Mouse (Mus musculus) midbrain, embryonic 12.5 days (tissue): ENCODE measurements around the gene Eif6. TPM values are rescaled to one million over a fixed set of nuclear protein-coding genes. Genes with fewer than 3 reads are reported as not detected.
A peak's percentile ranks its signal among the peaks of the same experiment; 100 is the strongest.

Experiments
- ATAC-seq: fragments of 200-750 bp; cut with Nextera tagmentation; 2 replicates; pipeline ENCODE4 v1.8.0; 2017; ENCODE audit warnings: low read depth, moderate TSS enrichment, moderate library complexity; ENCODE audit not compliant: low FRiP score
- H3K27ac ChIP-seq: fragments of 300-500 bp; sonication (generic); replicated peaks from 2 replicates; pipeline ENCODE4 v1.5.1; 2016; ENCODE audit warnings: mild to moderate bottlenecking
- H3K27me3 ChIP-seq: fragments of 300-500 bp; sonication (generic); 2 replicates; pipeline ENCODE4 v1.6.1; 2016; ENCODE audit warnings: mild to moderate bottlenecking
- H3K36me3 ChIP-seq: fragments of 300-500 bp; sonication (generic); 2 replicates; pipeline ENCODE4 v1.6.1; 2016
- H3K4me1 ChIP-seq: fragments of 300-500 bp; sonication (generic); 2 replicates; pipeline ENCODE4 v1.6.1; 2016
- H3K4me2 ChIP-seq: fragments of 300-500 bp; sonication (generic); replicated peaks from 2 replicates; pipeline ENCODE4 v1.6.1; 2016; ENCODE audit warnings: mild to moderate bottlenecking, moderate library complexity
- H3K4me3 ChIP-seq: fragments of 300-500 bp; sonication (generic); 2 replicates; pipeline ENCODE4 v1.5.1; 2016; ENCODE audit warnings: mild to moderate bottlenecking
- H3K9ac ChIP-seq: fragments of 300-500 bp; sonication (generic); replicated peaks from 2 replicates; pipeline ENCODE4 v1.6.1; 2016; ENCODE audit warnings: mild to moderate bottlenecking, moderate library complexity
- H3K9me3 ChIP-seq: fragments of 300-500 bp; sonication (generic); 2 replicates; pipeline ENCODE4 v1.6.1; 2016; ENCODE audit warnings: mild to moderate bottlenecking
- WGBS: fragments of 180-500 bp; shearing (Covaris S2); methylation state at CpG from one replicate; pipeline ENCODE4 v1.1.7; 2016; 5-methylcytosine and 5-hydroxymethylcytosine counted together
- polyA plus RNA-seq: library from polyadenylated mRNA; unstranded; fragments of >200 nt; fragmentation: Nextera tagmentation; extraction: Ambion mirVana; gene quantifications from 2 replicates; pipeline ENCODE4 v1.2.1, GENCODE M21; 2016

Eif6 gene
- polyA plus RNA-seq, 1 experiment from 2014 or later: 179 TPM

GRCm38 (mm10) chr2:155779066-155779465 lies 47.7 kb downstream of the Eif6 start:
- Histone ChIP-seq H3K4me2 (no peak overlapping the region), H3K4me1 (peaks cover 14% of the 10 kb centered on the region), H3K9me3 (no peaks in the 10 kb centered on the region), H3K9ac (no peak overlapping the region), H3K27ac (no peak overlapping the region), H3K4me3 (no peak overlapping the region), H3K36me3 (no peaks in the 10 kb centered on the region), H3K27me3 (peaks cover 33% of the 10 kb centered on the region)
- 71% methylated on average over 6 of the region's 7 CpGs for WGBS
- no peak for ATAC-seq

- no peak for ATAC-seq
- Histone ChIP-seq H3K36me3 (no peaks in the 10 kb centered on the region), H3K9me3 (no peaks in the 10 kb centered on the region), H3K4me2 (no peak overlapping the region), H3K9ac (no peak overlapping the region), H3K4me1 (peaks cover 14% of the 10 kb centered on the region), H3K27me3 (peaks cover 44% of the 10 kb centered on the region), H3K4me3 (no peak overlapping the region), H3K27ac (no peak overlapping the region)
- WGBS: 75% methylated on average over 6 of the region's 6 CpGs
Observed at GRCm38 (mm10) chr2:155778004-155778403, 48.7 kb downstream of the Eif6 start.

- Histone ChIP-seq H3K27ac (no peak overlapping the region), H3K4me3 (no peak overlapping the region), H3K4me2 (no peak overlapping the region), H3K9ac (no peak overlapping the region), H3K27me3 (peaks cover 47% of the 10 kb centered on the region), H3K4me1 (peaks cover 14% of the 10 kb centered on the region), H3K36me3 (no peaks in the 10 kb centered on the region), H3K9me3 (no peaks in the 10 kb centered on the region)
- 74% methylated on average over 4 of the region's 4 CpGs for WGBS
- ATAC-seq: no peak
Observed at GRCm38 (mm10) chr2:155777688-155777985, 49.1 kb downstream of the Eif6 start.

DNA sequence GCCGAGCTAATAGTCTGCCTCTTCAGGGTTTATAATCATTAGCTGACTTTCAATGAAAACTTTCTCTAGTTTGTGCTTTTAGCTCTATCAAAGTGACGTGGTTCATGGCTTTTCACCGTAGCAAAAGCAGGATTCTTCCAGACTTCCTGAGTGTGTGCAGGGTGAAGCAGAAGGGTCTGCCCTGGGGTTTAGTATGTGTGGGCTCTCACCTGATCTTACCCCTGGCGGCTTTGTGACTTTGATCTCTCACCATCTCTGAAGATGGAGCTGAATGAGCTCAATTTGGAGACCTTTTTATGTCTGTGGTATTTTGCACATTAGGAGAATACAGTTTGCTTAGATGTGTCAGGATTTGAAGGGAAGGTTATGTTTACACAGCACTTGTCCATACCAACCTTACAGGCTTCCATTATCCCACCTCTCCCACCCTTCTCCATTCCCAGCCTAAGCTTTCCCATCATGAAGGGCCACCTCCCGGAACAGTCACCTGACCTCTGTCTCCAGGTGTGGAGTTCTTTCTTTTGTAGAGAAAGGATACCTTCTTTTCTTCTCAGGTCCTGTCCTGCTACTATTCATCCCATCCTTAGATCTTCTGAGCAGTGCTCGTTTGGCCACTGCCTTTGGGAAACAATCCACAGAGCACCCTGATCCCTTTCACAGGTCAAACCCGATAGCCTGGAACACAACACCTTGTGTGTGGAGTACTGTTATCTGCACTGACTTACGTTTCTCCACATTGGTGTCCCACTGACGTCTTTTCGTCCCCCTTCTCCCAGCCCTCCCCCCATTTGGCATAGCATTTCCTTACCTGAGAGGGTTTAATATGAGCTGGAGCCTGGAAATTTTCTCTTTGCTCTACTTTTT lies 49.7 kb downstream of the Eif6 start:
- no peaks in the 10 kb centered on the region for H3K9me3 ChIP-seq
- peaks cover 14% of the 10 kb centered on the region for H3K4me1 ChIP-seq
- H3K9ac ChIP-seq: no peak overlapping the region
- H3K4me3 ChIP-seq: no peak overlapping the region
- 74% methylated on average over 10 of the region's 10 CpGs for WGBS
- ATAC-seq: no peak
- no peaks in the 10 kb centered on the region for H3K36me3 ChIP-seq
- H3K27me3 ChIP-seq: peaks cover 53% of the 10 kb centered on the region
- no peak overlapping the region for H3K4me2 ChIP-seq
- no peak overlapping the region for H3K27ac ChIP-seq

DNA sequence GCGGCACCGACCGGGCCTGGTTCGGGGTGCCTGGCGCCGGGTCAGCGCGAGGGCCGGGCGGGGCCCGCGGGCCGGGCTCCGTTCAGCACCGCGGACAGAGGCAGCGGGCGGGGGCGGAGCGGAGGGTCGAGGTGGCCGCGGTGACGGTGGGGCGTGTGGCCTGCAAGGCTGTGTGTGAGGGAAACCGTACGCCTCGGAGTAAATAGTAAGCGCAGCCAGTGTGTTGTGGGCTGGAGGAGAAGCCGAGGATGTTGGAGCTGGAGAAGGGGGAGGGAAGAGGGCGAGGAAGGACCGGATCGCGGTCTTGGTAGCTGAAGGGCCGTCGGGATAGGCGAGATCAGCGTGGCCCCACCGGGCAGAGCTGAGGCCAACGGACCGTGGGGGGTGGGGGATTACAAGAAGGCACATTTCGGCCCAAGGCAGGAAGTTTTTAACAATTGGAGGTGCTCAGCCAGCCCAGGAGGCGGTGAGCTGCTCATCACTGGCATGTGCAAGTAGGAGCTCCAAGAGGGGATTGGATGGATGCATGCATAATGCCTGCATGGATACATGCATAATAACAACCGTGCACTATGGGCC lies 51.0 kb downstream of the Eif6 start:
- Histone ChIP-seq H3K4me2 (peak overlapping the region; percentile 82), H3K9me3 (no peaks in the 10 kb centered on the region), H3K27me3 (peaks cover 54% of the 10 kb centered on the region), H3K4me3 (peak overlapping the region; percentile 80), H3K36me3 (no peaks in the 10 kb centered on the region), H3K27ac (peak overlapping the region; percentile 83), H3K4me1 (peaks cover 14% of the 10 kb centered on the region), H3K9ac (peak overlapping the region; percentile 88)
- WGBS: 1% methylated on average over 38 of the region's 44 CpGs
- ATAC-seq: peak; percentile 88

- H3K27me3 ChIP-seq: peaks cover 54% of the 10 kb centered on the region
- WGBS: 2% methylated on average over 76 of the region's 100 CpGs
- no peak for ATAC-seq
Observed at GRCm38 (mm10) chr2:155774927-155775684, 51.6 kb downstream of the Eif6 start, which contains the start of gene Mmp24. Gene Mmp24, plus strand, starts transcription at chr2:155775342.

DNA sequence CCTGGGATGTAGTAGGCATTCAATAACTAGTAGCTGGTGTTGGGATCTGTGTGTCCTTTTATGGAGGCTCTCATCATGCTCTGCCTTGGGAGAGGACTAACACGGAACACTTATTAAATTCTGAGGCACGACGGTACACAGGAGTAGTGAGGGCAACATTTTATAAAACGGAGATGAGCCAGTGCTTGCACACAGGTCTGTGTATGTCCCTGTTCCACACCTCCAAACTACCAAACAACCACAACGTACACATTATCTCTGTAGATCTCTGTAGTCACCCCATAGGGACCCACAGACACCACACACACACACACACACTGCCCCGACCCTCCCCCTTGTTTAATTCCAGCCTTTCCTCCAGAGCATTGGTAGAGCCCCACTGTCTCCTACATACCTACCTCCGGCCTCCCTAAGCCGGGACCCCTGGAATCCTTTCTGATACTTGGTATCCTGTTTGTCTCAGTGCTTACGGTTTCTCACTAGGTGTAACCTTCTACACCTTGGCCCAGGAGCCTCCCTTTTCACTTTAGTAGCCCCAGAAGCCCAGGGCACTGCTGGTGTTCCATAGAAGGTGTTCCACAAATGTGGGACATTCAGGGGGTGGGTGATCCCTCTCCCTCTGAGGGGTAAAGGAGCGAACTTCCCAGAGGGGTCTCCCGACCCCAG lies 52.3 kb downstream of the Eif6 start:
- Histone ChIP-seq H3K4me1 (peaks cover 14% of the 10 kb centered on the region), H3K9ac (peak overlapping the region; percentile 43; the same call in 1 of the 2 replicates), H3K9me3 (no peaks in the 10 kb centered on the region), H3K27ac (no peak overlapping the region), H3K36me3 (no peaks in the 10 kb centered on the region), H3K27me3 (peaks cover 54% of the 10 kb centered on the region), H3K4me2 (peak overlapping the region; percentile 82), H3K4me3 (peak overlapping the region; percentile 80)
- 71% methylated on average over 11 of the region's 11 CpGs for WGBS
- no peak for ATAC-seq

More at GRCm38 (mm10) chr2:155774927-155775684, 51.6 kb downstream of the Eif6 start, which contains the start of gene Mmp24:
- peak within 1 kb of the TSS; percentile 82 for H3K4me2 ChIP-seq
- peak within 1 kb of the TSS; percentile 80 for H3K4me3 ChIP-seq
- peaks cover 14% of the 10 kb centered on the region for H3K4me1 ChIP-seq
- H3K9me3 ChIP-seq: no peaks in the 10 kb centered on the region
- peak within 1 kb of the TSS; percentile 88 for H3K9ac ChIP-seq
- no peaks in the 10 kb centered on the region for H3K36me3 ChIP-seq
- H3K27ac ChIP-seq: peak within 1 kb of the TSS; percentile 83

GRCm38 (mm10) chr2:155773664-155774063 lies 53.1 kb downstream of the Eif6 start:
- Histone ChIP-seq H3K4me1 (peaks cover 9% of the 10 kb centered on the region), H3K27ac (no peak overlapping the region), H3K4me2 (no peak overlapping the region), H3K4me3 (no peak overlapping the region), H3K9ac (no peak overlapping the region), H3K9me3 (no peaks in the 10 kb centered on the region), H3K36me3 (no peaks in the 10 kb centered on the region), H3K27me3 (peaks cover 50% of the 10 kb centered on the region)
- no peak for ATAC-seq
- WGBS: 71% methylated on average over 4 of the region's 4 CpGs

Other genes with a start within 250 kb of the Eif6 start
- 14.3 and 15.9 TPM in 2 replicates for gene Gss, start 234.1 kb downstream of the Eif6 start, polyA plus RNA-seq
- gene Myh7b, start 215.7 kb downstream of the Eif6 start, polyA plus RNA-seq: 0.45 and 1.1 TPM in 2 replicates
- gene Trpc4ap, start 134.5 kb downstream of the Eif6 start, polyA plus RNA-seq: 179 and 181 TPM in 2 replicates
- gene Edem2, start 97.5 kb downstream of the Eif6 start, polyA plus RNA-seq: 37.1 and 37.6 TPM in 2 replicates
- gene Gm17581, start 91.1 kb downstream of the Eif6 start, polyA plus RNA-seq: not detected in 2 replicates
- gene Procr, start 75.8 kb downstream of the Eif6 start, polyA plus RNA-seq: 3.1 and 3.7 TPM in 2 replicates
- 4.9 and 5.2 TPM in 2 replicates for gene Mmp24, start 51.6 kb downstream of the Eif6 start, polyA plus RNA-seq
- gene BC029722, start 7.5 kb downstream of the Eif6 start, polyA plus RNA-seq: 14.4 and 14.7 TPM in 2 replicates
- gene Fam83c, start 7.9 kb upstream of the Eif6 start, polyA plus RNA-seq: 0.26 and 0.47 TPM in 2 replicates
- gene Uqcc1, start 103.4 kb upstream of the Eif6 start, polyA plus RNA-seq: 73.7 and 87.6 TPM in 2 replicates
- gene Gm15557, start 113.8 kb upstream of the Eif6 start, polyA plus RNA-seq: not detected in 2 replicates
- 0.59 and 1.0 TPM in 2 replicates for gene Gdf5, start 118.4 kb upstream of the Eif6 start, polyA plus RNA-seq
- 26.3 and 27.3 TPM in 2 replicates for gene Cep250, start 129.5 kb upstream of the Eif6 start, polyA plus RNA-seq
- gene 6430550D23Rik, start 181.1 kb upstream of the Eif6 start, polyA plus RNA-seq: 1.2 and 1.9 TPM in 2 replicates
- gene Ergic3, start 181.1 kb upstream of the Eif6 start, polyA plus RNA-seq: 220 and 236 TPM in 2 replicates
- not detected in 2 replicates for gene Fer1l4, start 226.0 kb upstream of the Eif6 start, polyA plus RNA-seq
- 8.6 and 8.9 TPM in 2 replicates for gene Spag4, start 238.2 kb upstream of the Eif6 start, polyA plus RNA-seq